Comparison of ENCODE assay signal across 10 mouse cellular contexts in the genomic region with DNA sequence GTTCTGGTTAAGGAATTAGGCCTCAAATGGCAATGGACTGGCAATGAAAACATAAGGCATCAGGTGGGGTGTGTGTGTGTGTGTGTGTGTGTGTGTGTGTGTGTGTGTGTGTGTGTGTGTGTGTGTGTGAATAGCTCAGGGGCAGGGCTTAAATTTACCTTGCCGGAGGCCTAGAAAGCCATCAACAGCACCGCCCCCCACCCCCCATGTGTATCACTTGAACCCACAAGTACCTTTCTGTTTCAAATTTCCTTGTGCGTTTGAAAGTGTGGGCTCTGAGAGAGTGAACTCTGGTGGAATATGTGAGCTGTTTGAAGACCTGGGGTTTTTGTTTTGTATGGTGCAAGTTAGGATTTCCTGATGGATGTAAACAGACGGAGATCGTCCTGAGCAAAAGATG.
DNase-seq lines count a peak whose midpoint lies in the region; ATAC-seq and TF ChIP-seq lines count a peak whose summit lies in the region.
"Had no signal": no experiment of that assay in that cellular context is flagged by ENCODE, and none has a peak within 500 bp of the region (broad histone marks: within the 10 kb centered on the region; RNA-seq: fewer than 3 reads in every experiment).

No protein-coding gene starts in this region.

- 48% methylated on average over 5 of the region's 5 CpGs for WGBS in kidney, postnatal 0 days
- WGBS in embryonic facial prominence, embryonic 15.5 days, result 39% methylated on average over 5 of the region's 5 CpGs
- 54% methylated on average over 5 of the region's 5 CpGs for WGBS in intestine, postnatal 0 days
- WGBS in neural tube, embryonic 12.5 days, result 61% methylated on average over 5 of the region's 5 CpGs

- no peak overlapping the region for H3K27ac ChIP-seq in kidney, postnatal 0 days
- no peak overlapping the region for H3K27ac ChIP-seq in embryonic facial prominence, embryonic 15.5 days (replicated peaks)
- no peak overlapping the region for H3K27ac ChIP-seq in intestine, postnatal 0 days (ENCODE audit: low read depth, low read length)
- H3K27ac ChIP-seq in neural tube, embryonic 12.5 days, result no peak overlapping the region

- no peak for TF ChIP-seq CTCF in kidney, postnatal 0 days (IDR thresholded peaks at IDR 0.05; ENCODE audit: low read depth)
- TF ChIP-seq CTCF in intestine, postnatal 0 days (IDR thresholded peaks at IDR 0.05; ENCODE audit: low read depth), result no peak

- peak overlapping the region; percentile 61 for H3K4me2 ChIP-seq in kidney, postnatal 0 days (ENCODE audit: low read length)
- H3K4me2 ChIP-seq in embryonic facial prominence, embryonic 15.5 days (replicated peaks), result peak overlapping the region; percentile 59
- H3K4me2 ChIP-seq in intestine, postnatal 0 days (replicated peaks; ENCODE audit: low read depth), result peak overlapping the region; percentile 64
- H3K4me2 ChIP-seq in neural tube, embryonic 12.5 days (replicated peaks), result peak overlapping the region; percentile 60

- no peaks in the 10 kb centered on the region for H3K9me3 ChIP-seq in kidney, postnatal 0 days (replicated peaks; ENCODE audit: low read length)
- H3K9me3 ChIP-seq in embryonic facial prominence, embryonic 15.5 days (replicated peaks), result no peaks in the 10 kb centered on the region
- H3K9me3 ChIP-seq in intestine, postnatal 0 days (ENCODE audit: control insufficient read depth), result no peaks in the 10 kb centered on the region
- no peaks in the 10 kb centered on the region for H3K9me3 ChIP-seq in neural tube, embryonic 12.5 days

- no peaks in the 10 kb centered on the region for H3K27me3 ChIP-seq in kidney, postnatal 0 days (ENCODE audit: insufficient read depth, low read length)
- H3K27me3 ChIP-seq in embryonic facial prominence, embryonic 15.5 days, result no peaks in the 10 kb centered on the region
- H3K27me3 ChIP-seq in intestine, postnatal 0 days (replicated peaks; ENCODE audit: control insufficient read depth, insufficient read depth, low read length), result no peaks in the 10 kb centered on the region
- no peaks in the 10 kb centered on the region for H3K27me3 ChIP-seq in neural tube, embryonic 12.5 days (replicated peaks)

- H3K4me1 ChIP-seq in kidney, postnatal 0 days (replicated peaks; ENCODE audit: insufficient read depth, low read length), result no peaks in the 10 kb centered on the region; the same call in 1 of the 2 replicates
- H3K4me1 ChIP-seq in embryonic facial prominence, embryonic 15.5 days, result peaks cover 8% of the 10 kb centered on the region
- H3K4me1 ChIP-seq in intestine, postnatal 0 days (replicated peaks; ENCODE audit: control insufficient read depth, insufficient read depth, low read length), result no peaks in the 10 kb centered on the region
- peaks cover 8% of the 10 kb centered on the region for H3K4me1 ChIP-seq in neural tube, embryonic 12.5 days

- H3K9ac ChIP-seq in kidney, postnatal 0 days (ENCODE audit: low read depth, low read length), result 0 out of 2 replicates have a peak overlapping the region, but pooled peaks have one; percentile 35
- H3K9ac ChIP-seq in embryonic facial prominence, embryonic 15.5 days, result no peak overlapping the region
- H3K9ac ChIP-seq in intestine, postnatal 0 days (ENCODE audit: low read depth, low read length), result no peak overlapping the region
- H3K9ac ChIP-seq in neural tube, embryonic 12.5 days, result no peak overlapping the region

- H3K36me3 ChIP-seq in kidney, postnatal 0 days (ENCODE audit: insufficient read depth, low read length), result no peaks in the 10 kb centered on the region
- H3K36me3 ChIP-seq in embryonic facial prominence, embryonic 15.5 days, result no peaks in the 10 kb centered on the region
- H3K36me3 ChIP-seq in intestine, postnatal 0 days (ENCODE audit: control insufficient read depth, insufficient read depth), result no peaks in the 10 kb centered on the region
- peaks cover 4% of the 10 kb centered on the region; the same call in 1 of the 2 replicates for H3K36me3 ChIP-seq in neural tube, embryonic 12.5 days

- peak overlapping the region; percentile 34 for H3K4me3 ChIP-seq in kidney, postnatal 0 days (replicated peaks; ENCODE audit: low read depth, low read length)
- peak overlapping the region; percentile 46 for H3K4me3 ChIP-seq in embryonic facial prominence, embryonic 15.5 days (replicated peaks)
- H3K4me3 ChIP-seq in intestine, postnatal 0 days (ENCODE audit: low read depth, low read length), result peak overlapping the region; percentile 33
- H3K4me3 ChIP-seq in neural tube, embryonic 12.5 days, result peak overlapping the region; percentile 31; the same call in 1 of the 2 replicates
- H3K4me3 ChIP-seq: myocyte had no signal

- ATAC-seq in kidney, postnatal 0 days (replicated peaks; ENCODE audit: low FRiP score, low read depth), result peak; percentile 27; the same call in 1 of the 2 replicates
- no peak for ATAC-seq in embryonic facial prominence, embryonic 15.5 days (ENCODE audit: insufficient number of reproducible peaks, low FRiP score, low TSS enrichment, low read depth)
- ATAC-seq in intestine, postnatal 0 days, result no peak
- no peak for ATAC-seq in neural tube, embryonic 12.5 days (ENCODE audit: low FRiP score, low read depth)
- no peak for ATAC-seq in monocyte, adult 5-6 weeks (replicated peaks; ENCODE audit: insufficient number of reproducible peaks, low FRiP score, low TSS enrichment, poor library complexity, severe bottlenecking)

- no peak for DNase-seq in kidney, postnatal 0 days (ENCODE audit: low spot score)
- DNase-seq in kidney, postnatal 14 days, result no peak
- DNase-seq in cerebellum, adult 18-20 months, result no peak
- DNase-seq in right cerebral cortex, postnatal 36 days (ENCODE audit: low spot score in 2 of 2), result no peak
- DNase-seq: cerebellum, adult 11-12 months had no signal
